Mouse (Mus musculus) duodenum, adult 2 months (tissue): ENCODE measurements around the gene Ccdc158. TPM values are rescaled to one million over a fixed set of nuclear protein-coding genes. Genes with fewer than 3 reads are reported as not detected.

ENCODE experiments used
- polyA plus RNA-seq: library from polyadenylated mRNA; depleted of rRNA; stranded (reverse); fragments of >200 nt; gene quantifications from 2 replicates; pipeline ENCODE4 v1.2.3, GENCODE M21; 2012; ENCODE audit warnings: low replicate concordance; rRNA removed

The Ccdc158 gene
- 0.06 and 0.11 TPM in 2 replicates for polyA plus RNA-seq

DNA sequence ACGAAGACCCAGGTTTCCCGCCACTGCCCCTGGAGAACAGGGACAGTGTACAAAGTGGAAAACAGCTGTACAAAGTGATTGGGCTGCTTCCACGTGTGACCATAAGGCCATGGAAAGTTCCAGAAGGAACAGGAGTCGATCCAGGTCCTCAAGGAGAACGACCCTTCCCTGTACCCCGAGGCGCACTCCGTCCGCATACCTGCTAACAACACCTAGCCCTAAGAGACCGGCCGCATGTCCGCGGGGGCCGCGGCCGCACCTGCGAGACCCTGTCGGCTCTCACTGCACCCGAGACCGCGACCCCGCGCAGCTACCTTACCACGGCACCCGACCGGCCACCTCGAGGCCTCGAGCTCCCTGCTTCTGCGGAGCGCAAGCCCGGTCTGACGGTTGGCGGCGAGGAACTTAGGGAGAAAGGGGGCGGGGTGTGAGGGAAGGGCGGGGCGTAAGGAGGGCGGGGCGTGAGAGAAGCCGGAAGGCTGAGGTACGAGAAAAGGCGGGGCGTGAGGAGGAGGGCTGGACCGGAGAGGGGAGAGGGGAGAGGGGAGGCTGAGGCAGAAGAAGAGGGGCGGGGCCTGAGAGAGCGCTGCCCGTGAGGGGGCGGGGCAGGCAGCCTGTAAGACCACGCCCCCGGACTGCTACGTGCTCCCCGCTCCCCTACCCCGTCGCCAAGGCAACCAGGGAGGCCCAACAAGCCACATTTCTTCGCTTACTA lies at the start of gene Ccdc158:
Gene Ccdc158, minus strand, starts transcription at position 413 of the 715 bp plus-strand sequence.

DNA sequence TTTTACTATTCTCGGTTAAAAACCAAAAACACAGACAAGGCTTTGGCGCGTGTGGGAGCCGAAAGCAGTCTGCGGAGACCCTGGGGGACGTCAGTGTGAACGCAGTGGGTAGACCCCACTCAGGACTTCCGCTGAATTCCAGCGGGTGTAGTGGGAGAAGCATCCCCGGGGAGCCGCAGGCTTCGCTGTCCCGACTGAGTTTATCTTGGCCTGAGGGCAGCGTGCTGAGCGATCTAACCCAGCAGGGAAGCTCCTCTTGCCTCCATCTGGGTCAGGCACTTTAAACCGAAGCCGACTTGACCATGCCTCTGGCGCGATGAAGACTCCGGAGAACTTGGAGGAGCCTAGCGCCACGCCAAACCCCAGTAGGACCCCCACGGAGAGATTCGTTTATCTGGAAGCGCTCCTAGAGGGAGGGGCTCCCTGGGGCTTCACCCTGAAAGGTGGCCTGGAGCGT lies 8.3 kb upstream of the Ccdc158 start, which contains the start of gene Shroom3:
Gene Shroom3, plus strand, starts transcription at position 85 of the 457 bp plus-strand sequence.

DNA sequence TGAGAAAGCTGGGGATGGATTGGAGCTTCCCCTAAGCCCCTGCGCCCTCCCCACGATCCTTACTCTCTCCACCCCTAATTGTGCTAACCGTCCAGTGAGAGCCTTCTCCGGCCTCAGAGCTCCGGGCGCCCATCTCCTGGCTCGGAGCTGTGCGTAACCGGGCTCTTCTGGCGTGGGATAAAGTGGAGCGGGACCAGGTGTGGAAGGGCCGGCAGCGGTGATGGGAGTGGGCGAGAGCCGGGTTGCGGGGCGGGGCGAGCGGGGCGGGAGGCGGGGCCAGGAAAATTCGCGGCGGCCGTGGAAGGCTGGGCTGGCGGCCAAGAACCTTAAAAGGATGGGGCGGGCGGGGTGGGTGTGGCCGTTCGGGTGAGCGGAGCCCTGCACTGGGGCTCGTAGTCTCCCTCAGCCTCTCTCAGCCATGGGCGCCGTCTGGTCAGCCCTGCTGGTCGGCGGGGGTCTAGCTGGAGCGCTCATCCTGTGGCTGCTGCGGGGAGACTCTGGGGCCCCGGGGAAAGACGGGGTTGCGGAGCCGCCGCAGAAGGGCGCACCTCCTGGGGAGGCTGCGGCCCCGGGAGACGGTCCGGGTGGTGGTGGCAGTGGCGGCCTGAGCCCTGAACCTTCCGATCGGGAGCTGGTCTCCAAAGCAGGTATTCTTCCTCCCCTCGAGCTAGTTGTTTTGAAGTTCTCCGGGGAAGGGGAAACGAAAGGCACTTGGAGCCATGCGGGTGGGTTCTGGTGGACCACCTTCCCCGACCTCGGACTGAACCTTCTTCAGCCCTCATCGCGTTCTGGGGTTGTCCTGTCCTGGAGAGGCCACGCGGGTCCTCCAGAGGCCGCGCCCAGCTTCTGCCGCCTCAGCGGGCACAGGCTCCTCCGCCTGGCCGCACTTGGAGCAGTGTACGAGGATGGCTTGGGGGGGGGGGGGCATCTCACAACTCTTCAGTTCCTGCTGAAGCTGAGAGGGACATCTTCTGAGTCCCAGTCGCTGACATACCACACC lies 72.1 kb downstream of the Ccdc158 start, which contains the start of gene Stbd1:
Gene Stbd1, plus strand, starts transcription at position 351 of the 1,000 bp plus-strand sequence.

Other genes starting within 250 kb of the Ccdc158 start
- 3.4 and 4.5 TPM in 2 replicates for gene Nup54, start 240.1 kb downstream of the Ccdc158 start, polyA plus RNA-seq
- gene Scarb2, start 168.4 kb downstream of the Ccdc158 start, polyA plus RNA-seq: 6.4 and 10.0 TPM in 2 replicates
- gene Fam47e, start 120.2 kb downstream of the Ccdc158 start, polyA plus RNA-seq: 0.47 TPM in 1 of 2 replicates, not detected in the other
- 0.83 and 1.7 TPM in 2 replicates for gene Stbd1, start 72.2 kb downstream of the Ccdc158 start, polyA plus RNA-seq
- gene Shroom3, start 8.2 kb upstream of the Ccdc158 start, polyA plus RNA-seq: 65.7 and 91.6 TPM in 2 replicates